Mouse (Mus musculus): Measurements from ENCODE around the gene Swap70. TPM values are rescaled to one million over a fixed set of nuclear protein-coding genes. Genes with fewer than 3 reads are reported as not detected.

The Swap70 gene
- 10 to 100 TPM; 12.5 to 14.3 TPM for total RNA-seq (2021)
- long read RNA-seq, experiment 1, full-length matches to known transcripts = 14 of 19 reads
- long read RNA-seq, experiment 1, partial matches to known transcripts = 2 of 19 reads
- long read RNA-seq, experiment 1, other reads (novel, unspliced or antisense) = 3 of 19 reads
- long read RNA-seq, experiment 2, full-length matches to known transcripts = 16 of 20 reads
- long read RNA-seq, experiment 2, partial matches to known transcripts = 1 of 20 reads
- long read RNA-seq, experiment 2, other reads (novel, unspliced or antisense) = 3 of 20 reads

DNA sequence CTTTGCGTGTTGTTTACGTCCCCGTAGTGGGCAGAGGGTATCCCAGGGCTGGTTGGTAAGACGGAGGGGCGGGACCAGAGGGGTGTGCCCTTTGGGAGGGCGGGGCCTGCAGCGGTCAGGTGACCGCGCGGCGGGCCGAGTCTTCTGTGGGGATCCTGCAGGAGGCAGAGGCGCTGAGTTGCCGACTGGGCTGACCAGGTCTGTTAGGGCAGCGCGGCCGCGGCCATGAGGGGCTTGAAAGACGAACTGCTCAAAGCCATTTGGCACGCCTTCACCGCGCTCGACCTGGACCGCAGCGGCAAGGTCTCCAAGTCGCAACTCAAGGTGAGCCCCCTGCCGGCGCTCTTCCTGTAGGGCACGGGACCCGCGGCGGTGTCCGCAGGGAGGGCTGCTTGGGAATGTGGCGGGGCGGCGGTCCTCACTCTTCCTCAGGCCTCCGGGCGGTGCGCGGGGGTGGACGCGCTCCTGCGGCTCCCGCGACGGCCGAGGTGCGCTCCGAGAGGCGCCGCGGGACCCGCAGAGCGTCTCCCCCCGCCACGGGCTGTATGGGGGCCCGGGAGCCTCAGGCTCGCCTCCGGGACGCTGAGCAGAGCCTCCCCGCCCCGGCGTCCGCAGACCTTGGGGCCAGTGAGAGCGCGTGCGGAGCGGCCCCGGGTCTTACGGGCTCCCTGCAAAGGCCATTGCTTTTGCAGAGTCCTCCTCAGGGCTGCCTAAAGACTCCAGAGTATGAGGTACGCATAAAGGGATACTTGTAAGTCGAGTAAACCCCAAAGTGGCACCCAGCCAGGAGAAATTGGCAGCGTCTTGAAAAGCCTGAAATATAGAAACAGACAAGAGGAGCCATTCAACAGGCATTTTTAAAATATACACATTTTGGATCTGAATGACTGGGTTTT is at the start of gene Swap70:
Gene Swap70, plus strand, starts transcription at position 126 of the 896 bp plus-strand sequence.
- peak; percentile 57 to 73 for DNase-seq (ENCODE audit: low spot score in 2 of 2)
- intact Hi-C loops (cut with DNase I) = loop anchor here (5.0 kb wide), 1 partner anchor 40 kb away; no protein-coding TSS in a partner anchor

DNA sequence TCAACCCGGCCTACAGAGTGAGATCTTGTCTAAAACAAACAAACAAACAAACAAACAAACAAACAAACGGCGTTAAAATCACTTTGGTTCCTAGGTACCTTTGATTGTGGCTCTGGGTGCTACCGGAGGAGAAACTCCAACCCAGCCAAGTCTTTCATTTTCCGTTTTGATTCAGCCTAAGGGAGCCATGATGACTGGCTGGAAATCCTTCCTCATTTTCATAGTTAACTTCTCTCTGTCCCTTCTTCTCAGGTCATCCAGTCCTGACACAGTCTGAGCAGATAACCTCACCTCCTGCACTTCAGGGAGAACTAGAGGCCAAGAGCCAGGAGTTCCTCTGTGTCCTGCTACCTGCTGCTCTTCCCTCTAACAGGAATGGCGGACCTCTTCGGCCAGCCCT is 42.3 kb upstream of the Swap70 start:
- DNase-seq (ENCODE audit: low spot score in 2 of 2) = no peak
- intact Hi-C loops (cut with DNase I) = no loop called here

DNA sequence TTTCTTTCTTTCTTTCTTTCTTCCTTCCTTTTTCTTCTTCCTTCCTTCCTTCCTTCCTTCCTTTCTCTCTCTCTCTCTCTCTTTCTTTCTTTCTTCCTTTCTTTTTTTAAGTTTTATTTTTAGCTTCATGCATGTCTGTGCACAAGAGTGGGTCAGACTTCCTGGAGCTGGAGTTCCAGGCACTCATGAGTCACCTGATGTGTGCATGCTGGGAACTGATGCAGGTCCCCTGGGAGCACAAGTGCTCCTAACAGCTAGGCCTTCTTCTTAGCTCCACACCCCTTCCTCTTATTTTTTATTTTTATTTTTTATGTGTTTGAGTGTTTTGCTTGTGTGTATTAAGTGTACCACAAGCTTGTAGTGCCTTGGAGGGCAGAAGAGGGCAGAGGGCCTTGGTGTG is 40.9 kb upstream of the Swap70 start:
- intact Hi-C loops (cut with DNase I) = no loop called here
- no peak for DNase-seq (ENCODE audit: low spot score in 2 of 2)

DNA sequence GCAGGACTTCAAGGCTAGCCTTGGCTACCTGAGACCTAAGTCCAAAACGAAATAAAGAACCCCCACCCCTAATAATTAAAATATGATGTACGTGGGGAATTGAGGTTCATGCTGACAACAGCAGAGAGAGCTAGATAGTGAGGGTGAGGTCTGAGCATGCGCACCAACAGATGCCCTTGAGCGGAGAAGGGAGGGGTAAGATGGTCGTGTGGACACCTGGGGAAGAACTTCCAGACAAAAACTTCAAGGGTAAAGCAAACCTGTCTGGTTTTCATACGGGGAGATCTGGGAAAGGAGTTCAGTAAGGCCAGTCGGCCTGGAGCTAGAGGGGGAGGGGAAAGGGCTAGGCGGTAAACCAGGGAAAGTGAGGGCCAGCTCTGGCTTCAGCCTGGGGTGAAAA is 40.1 kb upstream of the Swap70 start:
- no peak for DNase-seq (ENCODE audit: low spot score in 2 of 2)
- intact Hi-C loops (cut with DNase I) = no loop called here

DNA sequence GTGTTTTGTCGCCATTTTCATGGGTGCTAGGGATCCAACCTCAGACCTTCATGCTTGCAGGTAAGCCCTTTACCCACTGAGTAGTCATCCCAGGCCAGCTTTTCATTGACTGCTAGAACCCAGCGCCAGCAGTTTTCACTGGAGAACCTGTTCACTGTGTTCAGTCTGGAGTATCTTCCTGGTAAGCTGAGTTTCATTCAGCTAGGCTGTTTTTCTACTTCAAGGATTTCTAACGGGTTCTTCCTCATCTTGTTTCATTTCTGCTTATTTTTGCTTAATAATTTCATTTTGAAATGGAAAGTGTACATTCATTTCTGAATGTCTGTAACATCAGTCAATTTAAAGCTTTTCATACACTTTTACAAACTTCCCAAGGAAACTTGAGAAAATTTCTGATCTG is 36.9 kb upstream of the Swap70 start:
- DNase-seq (ENCODE audit: low spot score in 2 of 2) = no peak
- intact Hi-C loops (cut with DNase I) = no loop called here

DNA sequence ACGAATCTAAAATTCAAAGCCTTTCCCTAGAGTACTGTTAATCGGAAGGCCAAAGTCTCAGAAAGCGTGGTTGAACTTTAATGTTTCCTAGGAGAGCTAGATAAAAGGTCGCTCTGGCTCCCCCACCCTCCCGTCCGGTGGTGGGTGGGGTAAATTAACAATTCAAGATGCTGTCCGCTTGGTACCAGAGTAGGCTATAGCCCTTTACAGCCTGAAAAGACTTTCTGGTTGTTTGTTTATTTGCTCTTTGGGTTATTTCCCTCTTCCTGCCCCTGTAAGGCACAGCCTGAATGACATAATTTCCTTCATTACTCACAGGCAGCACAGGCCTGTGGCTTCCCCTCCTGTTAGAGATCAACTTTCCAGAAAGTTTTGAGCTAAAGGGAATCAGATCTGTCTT is 31.6 kb upstream of the Swap70 start:
- intact Hi-C loops (cut with DNase I) = no loop called here
- DNase-seq (ENCODE audit: low spot score in 2 of 2) = no peak

DNA sequence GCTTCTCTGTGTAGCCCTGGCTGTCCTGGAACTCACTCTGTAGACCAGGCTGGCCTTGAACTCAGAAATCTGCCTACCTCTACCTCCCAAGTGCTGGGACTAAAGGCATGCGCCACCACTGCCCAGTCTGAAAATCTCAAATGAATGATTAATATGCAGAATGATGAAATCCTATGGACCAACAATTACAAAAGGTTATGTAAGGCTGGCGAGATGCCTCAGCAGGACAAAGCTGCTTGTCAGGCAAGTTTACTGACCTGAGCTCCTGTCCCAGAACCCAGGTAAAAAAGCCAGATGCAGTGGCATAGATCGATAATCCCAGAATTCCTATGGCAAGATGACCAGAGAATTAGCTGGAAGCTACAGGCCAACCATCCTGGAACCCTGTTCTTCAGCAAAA is 28.3 kb upstream of the Swap70 start:
- no peak for DNase-seq (ENCODE audit: low spot score in 2 of 2)
- intact Hi-C loops (cut with DNase I) = no loop called here

DNA sequence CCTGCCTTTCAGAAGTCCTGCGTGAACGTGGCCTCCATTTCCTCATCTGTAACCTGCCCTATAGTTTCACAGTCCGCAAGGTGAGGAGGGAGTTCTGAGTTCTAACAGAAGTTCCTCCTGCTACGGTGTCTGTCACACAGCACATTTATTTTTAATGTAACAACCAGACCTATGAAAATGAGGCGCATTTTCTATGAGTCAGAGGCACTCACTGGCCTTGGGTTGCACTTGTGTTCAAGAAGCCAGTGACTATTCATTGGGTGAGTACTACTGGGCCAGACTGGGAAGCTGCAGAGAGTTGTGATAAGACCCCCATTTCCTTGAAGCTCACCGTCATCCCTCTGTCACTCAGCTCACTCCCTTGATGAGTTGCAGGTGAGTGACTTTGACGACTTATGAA is 24.3 kb upstream of the Swap70 start:
- intact Hi-C loops (cut with DNase I) = no loop called here
- DNase-seq (ENCODE audit: low spot score in 2 of 2) = no peak

DNA sequence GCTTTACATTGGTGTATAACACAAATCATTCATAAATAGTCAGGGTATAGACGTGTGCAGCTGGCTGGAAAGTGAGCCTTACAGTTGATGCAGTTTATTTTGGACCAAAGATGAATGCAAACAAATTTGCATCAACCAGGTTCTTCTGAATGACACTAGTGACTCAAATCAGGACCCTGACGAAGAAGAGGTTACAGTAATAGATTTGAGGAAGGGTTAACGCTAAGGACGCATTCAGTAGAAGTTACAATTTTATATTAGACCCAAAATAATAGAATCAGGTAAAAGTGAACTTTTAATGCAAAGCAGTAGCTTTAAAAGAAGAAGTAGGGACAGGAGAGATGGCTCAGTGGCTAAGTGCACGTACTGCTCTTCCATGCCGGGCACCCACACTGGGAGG is 19.6 kb upstream of the Swap70 start:
- intact Hi-C loops (cut with DNase I) = no loop called here
- DNase-seq (ENCODE audit: low spot score in 2 of 2) = no peak

DNA sequence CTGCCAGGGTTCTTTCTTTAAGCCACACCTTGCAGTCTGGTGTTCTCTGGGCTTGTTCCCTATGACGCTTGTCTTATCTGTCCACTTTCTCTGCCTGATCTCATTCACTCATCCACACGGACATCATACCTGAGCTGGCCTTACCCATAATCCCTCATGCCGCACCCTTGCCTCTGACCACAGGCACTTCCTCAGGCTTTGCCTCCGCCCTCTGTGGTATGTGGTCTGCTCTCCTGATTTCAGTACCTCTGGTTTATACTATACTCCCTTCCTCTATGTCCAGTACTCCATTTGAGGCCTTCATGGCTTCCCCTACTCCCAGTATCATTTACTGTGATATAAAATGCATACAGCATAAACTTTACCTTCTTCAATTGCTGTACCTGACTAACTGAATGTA is 17.3 kb upstream of the Swap70 start:
- intact Hi-C loops (cut with DNase I) = no loop called here
- no peak for DNase-seq (ENCODE audit: low spot score in 2 of 2)

DNA sequence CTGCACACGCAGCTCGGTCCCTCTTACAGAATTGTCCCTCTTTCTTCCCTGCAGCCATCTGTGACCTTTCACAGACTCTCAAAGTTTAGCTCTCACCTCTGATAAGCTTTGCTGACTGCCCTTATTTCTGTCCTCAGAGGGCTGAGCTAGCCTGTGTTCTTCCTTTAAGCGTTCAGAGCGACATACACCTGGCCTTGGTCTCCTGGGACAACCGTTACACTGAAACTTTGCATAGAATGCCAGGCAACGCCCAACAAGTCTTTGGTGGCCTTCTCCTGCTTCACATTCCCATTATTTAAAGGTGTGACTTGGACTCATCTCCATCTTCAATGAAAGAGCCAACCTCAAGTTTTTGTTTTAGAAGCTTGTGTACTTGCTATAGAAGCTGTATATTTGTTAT is 13.2 kb upstream of the Swap70 start:
- DNase-seq (ENCODE audit: low spot score in 2 of 2) = no peak
- intact Hi-C loops (cut with DNase I) = no loop called here

DNA sequence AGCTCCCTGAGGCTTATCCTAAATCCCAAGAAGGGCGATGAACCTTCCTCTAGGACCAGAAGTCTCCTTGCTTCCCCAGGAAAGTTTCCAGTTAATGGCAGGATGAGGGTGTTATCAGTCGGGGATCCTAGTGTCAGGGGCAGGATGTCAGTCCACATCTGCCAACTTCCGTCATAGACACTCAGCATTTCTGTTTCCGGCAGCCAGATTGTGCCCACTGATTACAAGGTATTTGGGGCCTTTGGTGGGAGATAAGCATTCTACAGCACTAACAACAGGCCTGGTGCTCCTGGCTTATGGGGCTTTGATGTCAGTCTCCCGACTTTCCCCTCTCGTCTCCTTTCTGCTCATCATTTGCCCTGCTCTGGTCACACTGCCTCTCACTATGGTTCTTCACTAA is 12.1 kb upstream of the Swap70 start:
- DNase-seq (ENCODE audit: low spot score in 2 of 2) = no peak
- intact Hi-C loops (cut with DNase I) = no loop called here

DNA sequence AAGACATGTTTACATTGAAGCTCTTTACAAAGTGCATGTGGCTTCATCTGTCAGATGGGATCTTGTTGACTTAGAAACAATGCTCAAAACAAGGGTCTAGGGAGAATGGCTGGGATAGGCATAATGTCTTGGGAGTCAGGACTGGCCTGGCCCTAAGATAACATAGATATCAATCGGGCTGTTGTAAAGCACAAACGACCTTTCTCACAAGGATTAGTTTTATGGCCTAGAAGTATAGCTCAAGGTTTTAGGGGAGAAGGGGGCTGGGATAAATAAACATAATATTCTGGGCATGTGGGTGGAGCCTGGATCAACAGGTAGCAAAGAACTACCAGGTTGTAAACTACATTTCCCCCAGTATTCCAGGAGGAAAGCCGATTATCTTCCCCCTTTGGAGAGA is 10.5 kb upstream of the Swap70 start:
- no peak for DNase-seq (ENCODE audit: low spot score in 2 of 2)
- intact Hi-C loops (cut with DNase I) = no loop called here

DNA sequence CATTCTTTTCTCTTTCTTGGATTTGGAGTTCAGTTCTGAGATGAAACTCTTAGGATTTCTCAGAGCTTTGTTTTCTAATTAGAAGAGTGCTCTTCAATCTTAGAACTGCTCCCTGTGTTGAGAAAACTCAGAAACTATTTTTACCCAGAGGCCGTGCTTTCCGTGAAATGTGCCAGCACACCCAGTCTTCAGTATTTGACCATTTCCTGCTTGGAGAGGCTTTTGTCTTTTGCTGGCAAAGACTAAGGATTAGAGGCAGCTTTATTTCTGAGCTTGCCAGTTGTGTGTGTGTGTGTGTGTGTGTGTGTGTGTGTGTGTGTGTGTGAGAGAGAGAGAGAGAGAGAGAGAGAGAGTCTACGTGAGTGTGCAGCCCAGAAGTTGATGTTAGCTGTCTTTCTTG is 6.6 kb upstream of the Swap70 start:
- intact Hi-C loops (cut with DNase I) = no loop called here
- DNase-seq (ENCODE audit: low spot score in 2 of 2) = no peak

DNA sequence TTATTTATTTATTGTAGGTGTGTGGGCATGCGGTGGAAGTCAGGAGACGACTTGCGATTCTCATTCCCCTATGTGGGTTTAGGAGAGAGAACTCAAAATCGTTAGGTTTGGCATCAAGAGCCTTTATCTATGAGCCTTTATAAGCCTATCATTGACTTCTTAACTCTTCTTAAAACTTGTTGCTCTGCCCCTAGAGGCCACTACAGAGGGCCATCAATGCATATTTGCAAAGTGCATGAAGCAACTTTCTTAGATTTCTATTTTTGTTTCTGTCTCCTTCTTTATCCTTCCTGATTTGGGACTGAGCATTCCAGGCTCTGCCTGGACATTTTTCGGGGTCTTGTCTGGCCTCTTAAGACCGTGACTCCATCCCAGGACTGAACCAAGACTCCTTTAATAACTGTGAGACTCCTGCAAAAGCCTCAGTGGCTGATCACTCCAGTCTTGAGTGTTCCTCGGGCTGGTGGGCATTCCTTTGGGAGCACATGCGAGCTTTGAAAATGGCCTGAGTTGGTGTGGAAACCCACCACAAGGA is 393 bp upstream of the Swap70 start:
- intact Hi-C loops (cut with DNase I) = loop anchor here (5.0 kb wide), 1 partner anchor 41 kb away; no protein-coding TSS in a partner anchor

DNA sequence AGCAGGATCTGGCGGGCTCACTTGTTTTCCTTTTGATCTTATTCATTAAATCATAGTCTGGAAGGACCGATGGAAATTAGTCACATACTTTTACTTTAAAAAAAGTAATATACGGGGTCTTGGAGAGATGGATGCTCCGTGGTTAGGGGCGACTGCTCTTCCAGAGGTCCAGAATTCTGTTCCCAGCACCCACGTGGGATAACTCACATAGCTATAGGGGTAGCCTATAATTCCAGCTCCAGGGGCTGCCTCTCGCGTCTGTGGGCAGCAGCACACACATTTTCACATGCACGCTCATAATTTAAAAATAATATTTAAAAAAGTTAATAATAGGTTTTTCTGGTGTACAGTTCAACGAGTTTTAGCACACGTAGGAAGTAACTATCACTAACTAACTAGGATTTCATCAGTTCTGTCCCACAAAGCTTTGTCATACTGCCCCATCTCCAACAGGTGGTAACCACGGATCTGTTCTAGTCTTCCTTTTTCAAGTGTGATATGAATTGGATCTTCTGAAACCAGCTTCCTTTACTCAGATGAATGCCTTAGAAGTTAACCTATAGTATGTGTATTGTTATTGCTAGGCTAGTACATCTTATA is 1.2 kb downstream of the Swap70 start:
- no peak for DNase-seq (ENCODE audit: low spot score in 2 of 2)
- intact Hi-C loops (cut with DNase I) = loop anchor here (5.0 kb wide), 1 partner anchor 40 kb away; no protein-coding TSS in a partner anchor

More for the DNA sequence above, 393 bp upstream of the Swap70 start:
- no peak for DNase-seq (ENCODE audit: low spot score in 2 of 2)

DNA sequence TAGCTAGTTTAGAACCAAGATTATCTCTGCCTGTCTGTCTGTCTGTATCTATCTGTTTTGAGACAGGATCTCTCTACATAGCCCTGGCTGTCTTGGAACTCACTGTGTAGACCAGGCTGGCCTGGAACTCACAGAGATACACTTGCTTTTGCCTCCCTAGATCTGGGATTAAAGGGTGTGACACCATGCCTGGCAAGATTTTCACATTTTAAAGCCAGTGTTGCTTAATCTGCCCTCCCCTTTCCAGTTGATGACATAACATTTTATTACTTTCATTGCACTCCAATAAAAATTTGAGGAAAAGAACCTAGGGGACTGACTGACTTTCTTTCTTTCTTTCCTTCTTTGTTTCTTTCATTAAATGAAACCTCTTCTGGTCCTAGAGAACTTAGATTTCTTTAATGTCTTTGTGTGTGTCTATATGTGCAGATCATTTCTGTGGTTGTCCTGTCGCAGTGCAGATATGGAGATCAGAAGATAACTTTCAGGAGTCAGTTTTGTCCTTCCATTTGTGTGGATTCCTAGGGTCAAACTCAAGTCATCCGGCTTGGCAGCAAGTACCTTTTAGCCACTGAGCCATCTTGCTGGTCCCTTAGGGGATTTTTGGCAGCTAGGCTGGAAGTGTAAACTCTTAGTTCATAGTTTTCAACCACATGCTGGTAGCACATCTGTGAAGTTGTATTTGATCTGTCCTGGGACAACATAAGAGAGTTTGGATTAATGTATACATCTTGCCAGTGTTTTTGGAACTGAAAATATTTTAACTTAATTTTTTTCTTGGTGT is 2.4 kb downstream of the Swap70 start:
- intact Hi-C loops (cut with DNase I) = loop anchor here (5.0 kb wide), 1 partner anchor 38 kb away; no protein-coding TSS in a partner anchor
- DNase-seq (ENCODE audit: low spot score in 2 of 2) = no peak

DNA sequence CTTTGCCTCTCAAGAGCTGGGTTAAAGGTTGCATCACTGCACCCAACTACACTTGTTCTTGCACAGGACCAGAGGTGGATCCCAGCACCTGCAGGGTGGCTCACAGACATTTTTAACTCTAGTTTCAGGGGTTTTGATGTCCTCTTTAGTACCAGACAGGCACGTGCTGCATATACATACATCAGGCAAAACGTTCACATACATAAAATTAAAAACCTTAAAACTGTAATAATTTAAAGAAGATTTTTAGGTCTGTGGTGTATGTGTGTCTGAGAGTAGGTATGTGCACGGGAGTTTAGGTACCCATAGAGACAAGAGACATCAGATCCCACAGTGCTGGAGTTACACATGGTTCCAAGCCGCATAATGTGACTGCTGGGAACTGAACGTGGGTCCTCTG is 5.0 kb downstream of the Swap70 start:
- no peak for DNase-seq (ENCODE audit: low spot score in 2 of 2)
- intact Hi-C loops (cut with DNase I) = no loop called here

DNA sequence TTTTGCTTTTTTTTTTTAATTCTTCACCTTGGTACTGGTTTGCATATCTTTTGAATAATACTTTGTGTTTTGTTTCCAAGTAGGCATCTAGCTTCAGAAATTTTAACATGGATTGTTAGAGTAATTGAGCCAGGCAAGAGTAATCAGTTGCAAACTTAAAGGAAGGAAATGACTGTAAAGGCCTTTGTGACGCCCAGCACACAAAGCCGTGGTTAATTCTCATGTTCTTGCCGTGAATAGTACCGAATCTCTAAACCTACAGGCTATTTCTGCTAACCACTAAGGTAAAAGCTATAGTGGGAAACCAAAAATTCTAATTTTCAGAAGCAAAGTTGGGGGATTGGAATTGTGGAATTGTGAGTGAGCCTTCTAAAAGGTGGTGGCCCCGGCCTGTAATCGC is 8.5 kb downstream of the Swap70 start:
- intact Hi-C loops (cut with DNase I) = no loop called here
- DNase-seq (ENCODE audit: low spot score in 2 of 2) = no peak
